Mouse (Mus musculus): ENCODE measurements around the gene She.

The She gene

DNA sequence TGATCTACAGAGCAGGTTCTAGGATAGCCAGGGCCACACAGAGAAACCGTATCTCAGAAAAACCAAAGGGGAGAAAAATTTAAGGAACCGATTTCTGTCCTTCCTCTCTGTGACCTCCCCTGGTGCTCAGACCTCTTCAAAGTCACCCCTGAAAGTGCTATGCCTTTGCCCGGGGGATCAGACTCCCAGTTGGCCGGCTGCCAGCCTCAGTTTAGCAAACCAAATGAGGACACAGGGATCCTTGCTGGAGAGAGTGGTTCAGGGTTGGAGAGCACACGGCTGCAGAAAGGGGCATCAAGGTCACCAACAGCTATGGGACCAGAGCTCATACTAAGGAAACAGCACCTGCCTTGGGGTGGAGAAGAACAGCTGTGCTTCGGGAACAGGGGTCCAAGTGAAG, 33.9 kb downstream of the She start:
- POLR2A ChIA-PET = interaction anchor here (0.5 to 7.1 kb wide), 47 partner anchors 9 to 894 kb away, joined by 3 to 48 read pairs (median 4); partner anchors contain the start of genes Il6ra (in 2 of the 4), Ube2q1 (in 2 of the 4) and Hax1 (in 1 of the 4)
- CTCF ChIA-PET = interaction anchor here in 3 of 4 experiments (0.6 to 1.9 kb wide), 9 partner anchors 11 to 351 kb away, joined by 3 to 4 read pairs (median 3); partner anchors contain the start of gene Il6ra (in 1 of the 3)

DNA sequence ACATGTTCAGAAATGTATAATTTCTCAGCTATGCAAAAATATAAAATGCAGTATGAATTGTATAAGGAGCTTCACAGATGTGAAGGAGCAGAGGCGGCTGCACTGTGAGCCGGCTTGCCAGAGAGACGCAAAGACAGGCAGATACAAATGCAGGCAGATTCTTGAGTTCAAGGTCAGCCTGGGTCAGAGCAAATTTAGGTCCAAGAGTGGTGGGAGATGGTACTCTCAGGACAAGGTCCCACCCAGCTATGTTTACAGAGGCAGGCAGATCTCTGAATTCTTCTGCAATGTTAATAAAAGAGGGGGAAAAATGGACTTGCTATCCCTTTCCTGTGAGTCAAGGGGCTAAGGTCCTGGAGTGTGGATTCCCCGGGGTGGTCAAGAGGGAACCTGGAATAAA, 34.6 kb downstream of the She start:
- POLR2A ChIA-PET = interaction anchor here (0.6 to 7.1 kb wide), 48 partner anchors 8 to 647 kb away, joined by 3 to 48 read pairs (median 4); partner anchors contain the start of genes Il6ra (in 2 of the 4), Ube2q1 (in 2 of the 4) and Pbxip1 (in 1 of the 4)
- CTCF ChIA-PET = interaction anchor here (0.6 to 1.9 kb wide), 11 partner anchors 9 to 508 kb away, joined by 3 to 6 read pairs (median 3); partner anchors contain the start of gene Il6ra (in 1 of the 4)

DNA sequence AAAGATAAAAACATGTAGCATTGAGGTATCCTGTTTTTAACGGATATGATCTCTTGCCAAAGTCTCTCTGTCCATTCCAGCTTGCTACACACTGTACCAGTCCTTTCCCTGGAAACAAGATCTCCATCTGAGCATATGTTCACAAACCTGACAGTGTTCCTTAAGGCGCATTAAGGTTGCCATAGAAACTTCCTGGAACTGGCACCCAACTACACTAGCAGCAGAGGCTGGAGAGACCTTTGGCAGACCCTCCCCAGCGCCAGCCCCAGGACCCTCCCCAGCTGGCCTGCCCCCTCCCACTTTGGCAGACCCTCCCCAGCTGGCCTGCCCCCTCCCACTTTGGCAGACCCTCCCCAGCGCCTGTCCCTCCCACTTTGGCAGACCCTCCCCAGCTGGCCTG, 36.5 kb downstream of the She start:
- POLR2A ChIA-PET = interaction anchor here in 3 of 4 experiments (0.7 to 7.1 kb wide), 13 partner anchors 10 to 383 kb away, joined by 3 to 48 read pairs (median 4); partner anchors contain the start of gene Il6ra (in 1 of the 3)
- CTCF ChIA-PET = interaction anchor here in 3 of 4 experiments (0.5 to 1.6 kb wide), 6 partner anchors 9 to 1293 kb away, joined by 3 to 4 read pairs (median 3); no protein-coding TSS in a partner anchor

DNA sequence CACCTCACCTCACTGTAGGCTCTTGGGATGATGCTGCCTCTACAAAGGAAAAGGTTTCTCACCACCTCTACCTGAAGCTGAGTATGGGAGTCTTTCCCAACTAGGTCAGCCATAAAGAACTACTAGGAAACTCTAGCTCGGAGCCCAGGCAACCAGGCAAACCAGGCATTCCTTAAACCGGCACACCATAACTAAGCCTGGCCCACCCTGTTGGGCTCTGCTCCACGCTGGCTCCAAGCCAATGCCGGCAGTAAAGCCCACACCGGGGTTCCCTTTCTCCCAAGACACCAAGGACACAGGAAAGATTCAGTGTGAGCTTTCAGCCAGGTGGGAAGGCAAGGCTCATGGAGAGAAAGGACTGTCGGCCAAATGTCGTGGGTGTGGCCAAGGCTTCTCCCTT, 37.2 kb downstream of the She start:
- CTCF ChIA-PET = interaction anchor here (0.5 to 1.6 kb wide), 14 partner anchors 10 to 433 kb away, joined by 3 to 15 read pairs (median 3); partner anchors contain the start of gene Il6ra (in 1 of the 4)
- POLR2A ChIA-PET = interaction anchor here in 3 of 4 experiments (0.6 to 9.7 kb wide), 31 partner anchors 7 to 490 kb away, joined by 3 to 69 read pairs (median 4); partner anchors contain the start of gene Il6ra (in 2 of the 3)

DNA sequence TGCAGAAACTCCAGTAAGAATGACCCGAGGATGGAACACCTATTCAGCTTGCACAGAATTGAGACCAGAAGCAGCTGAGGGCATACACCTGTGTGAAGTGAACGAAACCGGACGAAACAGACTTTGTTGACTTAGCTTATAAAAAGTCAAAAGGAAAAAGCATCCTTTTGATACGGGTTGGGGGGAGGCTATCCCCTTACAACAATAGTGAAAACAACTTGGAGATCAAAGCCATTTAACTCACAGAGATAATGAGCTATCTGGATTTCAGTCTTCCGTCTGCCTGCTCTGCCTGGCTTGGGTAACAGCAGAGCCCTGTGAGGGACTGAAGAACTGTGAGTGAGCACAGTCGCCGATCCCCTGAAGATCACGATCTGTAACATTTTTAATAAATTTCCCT, 37.8 kb downstream of the She start:
- ChIA-PET CTCF (interaction anchor here in 3 of 4 experiments (0.5 to 1.6 kb wide), 12 partner anchors 10 to 433 kb away, joined by 3 to 15 read pairs (median 3); partner anchors contain the start of gene Il6ra (in 1 of the 3)), POLR2A (interaction anchor here (0.6 to 9.7 kb wide), 29 partner anchors 7 to 309 kb away, joined by 3 to 69 read pairs (median 4); partner anchors contain the start of gene Il6ra (in 2 of the 4))

DNA sequence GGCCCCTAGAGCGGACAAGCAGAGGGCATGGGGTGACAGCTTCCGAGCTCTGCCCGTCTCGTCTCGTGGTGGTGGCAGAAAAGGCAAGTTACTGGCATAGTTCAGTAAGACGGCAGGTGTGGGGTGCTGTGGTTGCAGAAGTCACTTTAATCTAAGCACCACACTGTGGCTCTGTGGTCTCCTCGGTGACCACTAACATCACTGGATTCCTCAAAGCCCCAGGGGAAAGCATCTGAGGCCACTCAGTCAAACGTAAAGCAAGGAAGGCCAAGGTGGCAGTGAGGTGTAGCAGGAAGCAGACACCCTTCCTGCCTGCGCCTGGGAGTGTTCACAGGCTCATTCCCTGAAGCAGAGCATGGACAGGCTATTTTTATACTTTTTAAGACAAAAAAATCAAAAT, 38.4 kb downstream of the She start:
- ChIA-PET CTCF (interaction anchor here in 3 of 4 experiments (0.6 to 1.9 kb wide), 4 partner anchors 11 to 65 kb away, joined by 3 to 6 read pairs (median 4); no protein-coding TSS in a partner anchor), POLR2A (interaction anchor here in 3 of 4 experiments (0.7 to 9.7 kb wide), 17 partner anchors 8 to 212 kb away, joined by 3 to 69 read pairs (median 5); partner anchors contain the start of gene Il6ra (in 1 of the 3))

DNA sequence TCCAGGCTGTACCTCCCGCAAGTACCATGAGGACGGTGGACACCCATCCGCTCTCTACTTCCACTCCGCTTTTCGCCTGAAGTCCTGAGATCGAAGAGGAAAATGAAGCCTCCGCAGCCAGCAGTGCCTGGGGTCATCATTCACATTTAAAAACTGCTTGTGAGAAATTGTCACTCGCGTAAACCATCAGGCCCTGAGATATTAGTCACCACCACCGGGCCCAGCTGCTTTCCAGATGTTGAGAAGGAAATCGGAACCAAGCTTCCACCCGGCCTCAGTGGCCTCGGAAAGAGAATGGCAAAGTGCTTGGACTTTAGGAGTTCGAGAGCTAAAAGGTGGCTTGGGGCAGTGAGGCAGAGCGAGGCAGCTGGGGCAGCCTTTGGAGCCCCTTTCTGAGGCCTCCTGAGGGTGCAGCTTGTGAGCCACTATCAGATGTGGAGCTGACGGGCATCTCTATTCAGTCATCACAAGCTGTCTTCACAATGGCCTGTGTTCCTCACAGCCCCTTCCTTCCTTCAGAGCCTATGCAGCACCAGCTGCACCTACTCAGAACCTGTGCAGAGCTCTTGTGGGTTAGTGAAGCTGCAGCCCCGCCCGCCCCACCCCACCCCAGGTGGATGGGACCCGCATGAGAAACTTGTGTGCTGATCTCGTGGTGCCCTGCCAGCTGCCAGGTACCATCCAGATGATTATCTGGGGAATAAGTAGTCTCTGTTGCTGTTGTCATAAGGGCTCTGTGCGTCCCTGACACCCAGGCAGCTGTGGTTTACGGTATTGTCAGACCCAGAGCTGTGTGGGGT, 39.5 kb downstream of the She start:
- CTCF ChIA-PET = interaction anchor here (0.5 to 1.9 kb wide), 7 partner anchors 8 to 422 kb away, joined by 3 to 4 read pairs (median 4); no protein-coding TSS in a partner anchor

DNA sequence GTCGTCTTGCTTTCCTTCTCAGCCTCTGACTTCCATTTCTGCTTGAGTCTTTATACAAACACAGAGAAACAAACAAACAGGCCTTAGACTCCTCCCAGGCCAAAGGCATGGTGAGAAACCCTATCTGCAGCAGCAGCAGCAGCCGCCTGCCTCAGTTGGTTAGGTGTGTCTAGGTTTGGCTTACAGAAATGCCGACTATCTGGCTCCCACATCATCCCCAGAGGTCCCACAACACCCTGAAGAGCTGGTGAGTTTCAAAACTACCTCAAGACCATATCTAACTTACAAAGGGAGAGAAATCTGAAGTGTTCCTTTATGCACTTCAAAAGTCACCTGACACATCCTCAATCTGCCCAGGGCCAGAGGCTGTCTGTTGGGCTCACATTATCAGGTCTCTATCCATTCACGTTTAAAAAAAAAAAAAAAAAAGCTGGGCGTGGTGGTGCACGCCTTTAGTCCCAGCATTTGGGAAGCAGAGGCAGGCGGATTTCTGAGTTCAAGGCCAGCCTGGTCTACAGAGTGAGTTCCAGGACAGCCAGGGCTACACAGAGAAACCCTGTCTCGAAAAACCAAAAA, 40.3 kb downstream of the She start:
- ChIA-PET POLR2A (interaction anchor here in 3 of 4 experiments (0.5 to 9.7 kb wide), 26 partner anchors 9 to 1630 kb away, joined by 3 to 69 read pairs (median 4); partner anchors contain the start of genes Il6ra (in 2 of the 3), 4933434E20Rik (in 1 of the 3) and She (in 1 of the 3)), CTCF (interaction anchor here (0.5 to 1.9 kb wide), 8 partner anchors 13 to 423 kb away, joined by 4 to 5 read pairs (median 4); no protein-coding TSS in a partner anchor)

More for the DNA sequence above, 39.5 kb downstream of the She start:
- POLR2A ChIA-PET = interaction anchor here (0.5 to 9.7 kb wide), 26 partner anchors 9 to 249 kb away, joined by 3 to 69 read pairs (median 4); partner anchors contain the start of genes Il6ra (in 2 of the 4), 4933434E20Rik (in 1 of the 4) and She (in 1 of the 4)

DNA sequence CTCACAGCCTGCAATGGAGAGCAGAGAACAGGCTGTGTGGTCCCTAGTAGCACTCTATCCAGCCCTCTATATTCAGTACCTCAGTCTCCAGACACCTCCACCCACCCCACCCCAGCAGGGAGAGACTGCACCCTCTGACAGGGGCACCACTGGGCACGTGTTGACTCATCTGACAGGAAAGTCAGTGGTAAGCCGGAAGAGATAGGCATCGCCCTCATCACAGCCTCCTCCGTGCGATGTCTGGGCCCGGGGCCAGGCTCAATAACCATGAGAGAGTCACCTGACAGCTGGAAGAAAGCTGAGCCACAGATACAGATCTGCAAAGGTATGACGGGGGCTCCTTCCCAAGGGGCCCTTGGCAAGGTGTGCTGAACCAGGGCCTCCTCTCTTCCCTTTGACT, 41.0 kb downstream of the She start:
- ChIA-PET CTCF (interaction anchor here in 2 of 4 experiments (0.5 to 0.7 kb wide), 4 partner anchors 21 to 143 kb away, joined by 4 to 5 read pairs (median 4); no protein-coding TSS in a partner anchor), POLR2A (interaction anchor here in 3 of 4 experiments (0.5 to 9.7 kb wide), 12 partner anchors 11 to 1631 kb away, joined by 3 to 69 read pairs (median 3); no protein-coding TSS in a partner anchor)

DNA sequence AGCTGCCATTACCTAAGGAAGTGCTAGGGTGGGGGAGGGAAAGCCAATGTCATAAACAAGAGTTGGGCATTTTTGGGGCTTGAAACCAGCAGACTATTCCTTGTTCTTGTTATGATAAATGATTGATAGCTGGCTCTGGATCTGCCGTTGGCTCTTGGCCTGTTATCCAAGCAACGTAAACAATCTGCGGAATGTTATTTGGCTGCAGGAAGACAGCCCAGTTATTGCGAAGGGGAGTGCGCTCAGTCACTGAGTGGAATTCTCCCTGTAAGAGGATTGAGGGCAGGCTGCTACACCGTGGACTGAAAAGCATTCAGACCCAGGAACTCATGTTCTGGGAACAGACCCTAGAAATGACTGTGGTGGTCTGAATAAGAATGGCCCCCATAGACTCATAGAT, 41.5 kb downstream of the She start:
- ChIA-PET CTCF (no interaction called here), POLR2A (interaction anchor here in 2 of 4 experiments (1.0 to 9.7 kb wide), 4 partner anchors 8 to 19 kb away, joined by 3 to 69 read pairs (median 4); no protein-coding TSS in a partner anchor)

DNA sequence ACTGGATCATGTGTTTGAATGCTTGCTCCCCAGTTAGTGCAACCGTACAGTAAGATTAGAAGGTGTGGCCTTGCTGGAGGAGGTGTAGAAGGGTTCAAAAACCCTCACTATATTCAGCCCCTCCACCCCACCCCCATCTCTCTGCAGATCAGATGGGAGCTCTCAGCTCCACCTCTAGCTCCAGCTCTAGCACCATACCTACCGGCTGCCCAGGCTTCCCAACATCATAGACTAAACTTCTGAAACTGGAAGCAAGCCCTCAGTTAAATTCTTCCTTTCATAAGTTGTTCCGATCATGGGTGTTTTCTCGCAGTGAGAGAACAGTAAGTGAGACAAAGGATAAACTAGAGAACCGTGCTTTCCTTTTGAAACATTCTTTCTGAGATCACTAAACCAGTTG, 42.9 kb downstream of the She start:
- ChIA-PET POLR2A (interaction anchor here in 2 of 4 experiments (1.2 to 9.7 kb wide), 6 partner anchors 9 to 75 kb away, joined by 3 to 69 read pairs (median 4); no protein-coding TSS in a partner anchor), CTCF (interaction anchor here in 3 of 4 experiments (0.6 kb wide), 4 partner anchors 11 to 466 kb away, joined by 3 to 5 read pairs (median 3); no protein-coding TSS in a partner anchor)

DNA sequence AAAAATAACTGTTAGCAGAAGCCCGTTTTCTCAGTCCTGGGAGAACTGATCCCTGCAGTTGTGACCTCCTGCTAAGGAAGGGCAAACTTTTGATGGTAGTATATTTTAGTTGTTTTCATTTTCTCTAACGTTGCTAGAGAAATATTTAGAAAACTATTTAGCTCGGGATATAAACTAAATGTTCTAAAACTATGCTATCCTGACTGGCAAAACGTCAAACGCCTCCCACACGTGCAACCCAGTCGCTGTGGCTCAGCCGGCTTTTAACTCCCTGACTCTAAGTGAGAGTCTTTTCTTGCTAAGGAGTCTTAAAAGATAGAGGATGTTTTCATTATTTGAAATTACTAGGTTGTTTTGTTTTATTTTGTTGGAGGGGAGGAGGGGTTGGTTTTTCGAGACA, 43.9 kb downstream of the She start:
- POLR2A ChIA-PET = interaction anchor here in 2 of 4 experiments (1.5 to 9.7 kb wide), 3 partner anchors 10 to 74 kb away, joined by 4 to 69 read pairs (median 6); no protein-coding TSS in a partner anchor
- CTCF ChIA-PET = no interaction called here

DNA sequence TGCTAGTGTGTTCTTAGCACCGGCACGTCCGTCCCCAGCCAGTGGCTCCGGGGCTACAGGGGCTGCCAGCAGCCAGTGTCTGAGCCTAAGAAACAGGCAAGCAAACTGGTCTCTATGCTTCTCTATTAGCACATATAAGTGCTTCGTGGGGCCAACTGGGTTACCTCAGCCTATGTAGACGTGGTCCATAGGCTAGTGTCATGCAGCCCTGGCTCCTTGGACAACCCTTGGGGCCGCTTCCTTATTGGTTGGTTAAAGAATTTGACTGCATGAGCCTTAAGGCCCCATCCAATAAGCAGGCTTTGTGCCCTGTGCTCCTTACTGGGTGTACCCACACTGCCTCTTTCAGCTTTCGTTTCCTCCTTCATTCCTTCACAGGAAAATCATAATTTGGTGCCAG, 44.6 kb downstream of the She start:
- ChIA-PET CTCF (interaction anchor here (0.6 to 1.9 kb wide), 7 partner anchors 10 to 419 kb away, joined by 3 to 5 read pairs (median 3); no protein-coding TSS in a partner anchor), POLR2A (interaction anchor here in 3 of 4 experiments (0.6 to 9.7 kb wide), 10 partner anchors 9 to 484 kb away, joined by 3 to 69 read pairs (median 4); partner anchors contain the start of gene Il6ra (in 1 of the 3))

DNA sequence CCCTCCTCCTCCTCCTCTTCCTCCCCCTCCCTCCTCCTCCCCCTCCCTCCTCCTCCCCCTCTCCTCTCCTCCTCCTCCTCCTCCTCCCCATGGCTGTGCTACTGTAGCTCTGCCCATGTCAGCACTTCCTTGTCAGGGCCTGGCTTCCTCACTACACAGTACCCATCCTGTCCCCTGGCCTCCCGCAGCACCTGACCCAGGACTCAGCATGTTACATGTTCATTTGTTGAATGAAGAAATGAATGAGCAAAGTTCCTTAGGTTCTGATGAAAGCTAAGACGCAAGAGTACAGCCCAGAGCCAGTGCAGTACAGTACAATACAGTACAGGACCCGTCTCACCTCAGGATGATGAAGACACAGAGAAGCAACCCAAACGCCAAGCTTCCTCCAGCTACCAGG, 45.3 kb downstream of the She start:
- CTCF ChIA-PET = interaction anchor here in 3 of 4 experiments (0.6 to 1.9 kb wide), 8 partner anchors 9 to 482 kb away, joined by 3 to 5 read pairs (median 3); partner anchors contain the start of gene Zbtb7b (in 1 of the 3)
- POLR2A ChIA-PET = interaction anchor here (0.5 to 9.7 kb wide), 24 partner anchors 8 to 389 kb away, joined by 3 to 69 read pairs (median 3); partner anchors contain the start of gene Il6ra (in 2 of the 4)

DNA sequence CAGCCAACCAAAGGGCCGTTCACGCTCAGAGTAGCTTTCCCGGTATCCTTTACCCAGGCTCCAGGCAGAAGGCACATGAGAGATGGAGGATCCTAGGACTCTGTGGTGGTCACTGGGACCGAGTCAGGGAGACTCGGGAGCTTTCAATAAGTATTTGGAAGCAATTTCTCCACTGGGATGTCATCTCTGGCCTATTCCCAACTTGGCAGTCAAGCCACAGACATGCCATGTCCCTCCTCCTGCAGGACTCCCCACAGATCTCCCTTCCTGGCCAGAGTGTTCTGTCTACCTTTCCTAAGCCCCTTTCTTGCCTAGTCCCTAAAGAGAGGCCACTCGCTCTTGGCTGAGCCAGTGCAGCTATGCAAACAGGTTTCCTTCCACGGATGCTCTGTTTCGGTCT, 46.0 kb downstream of the She start:
- ChIA-PET CTCF (interaction anchor here in 2 of 4 experiments (0.6 to 1.9 kb wide), 6 partner anchors 8 to 483 kb away, joined by 3 to 5 read pairs (median 4); partner anchors contain the start of gene Zbtb7b (in 1 of the 2)), POLR2A (interaction anchor here (0.6 to 9.7 kb wide), 21 partner anchors 8 to 109 kb away, joined by 3 to 69 read pairs (median 4); partner anchors contain the start of gene Il6ra (in 2 of the 4))

DNA sequence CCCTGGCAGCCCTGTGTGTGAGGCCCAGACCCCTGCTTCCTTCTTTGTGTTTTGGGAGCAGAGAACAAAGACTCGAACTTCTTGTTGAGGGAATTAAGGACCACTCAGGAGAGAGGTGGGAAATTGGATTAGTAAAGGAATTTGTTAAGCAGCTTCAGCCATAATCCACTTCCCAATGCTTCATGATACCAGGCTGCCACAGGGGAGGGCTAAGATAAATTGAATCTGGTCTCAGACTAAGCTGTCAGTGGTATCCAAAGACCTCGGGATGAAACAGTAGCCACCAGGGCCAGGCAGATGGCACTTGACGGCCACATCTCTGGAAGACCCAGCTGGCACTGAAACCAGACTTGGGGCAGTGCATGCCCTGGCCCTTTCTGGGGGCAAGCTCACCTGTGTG, 47.3 kb downstream of the She start:
- ChIA-PET CTCF (no interaction called here), POLR2A (interaction anchor here in 2 of 4 experiments (1.2 to 2.5 kb wide), 2 partner anchors 10 to 17 kb away, joined by 3 to 9 read pairs; no protein-coding TSS in a partner anchor)

DNA sequence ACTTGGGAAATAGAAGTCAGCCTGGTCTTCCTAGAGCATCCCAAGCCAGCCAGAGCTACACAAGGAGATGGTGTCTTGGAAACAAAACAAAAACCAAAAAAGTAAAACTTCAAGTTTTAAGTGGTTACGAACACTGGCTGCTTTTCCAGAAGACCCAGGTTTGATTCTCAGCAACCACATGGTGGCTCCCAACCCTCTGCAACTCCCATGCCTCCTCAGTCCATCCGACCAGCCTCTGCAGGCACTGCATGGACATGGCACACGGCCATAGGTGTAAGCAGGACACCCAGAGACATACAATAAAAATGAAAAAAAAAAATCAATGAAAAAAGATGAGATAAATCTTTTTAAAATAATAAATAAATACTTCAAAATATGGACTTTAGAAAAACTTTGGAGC, 48.2 kb downstream of the She start:
- POLR2A ChIA-PET = interaction anchor here in 2 of 4 experiments (0.5 to 1.0 kb wide), 2 partner anchors 20 to 235 kb away, joined by 3 to 4 read pairs; no protein-coding TSS in a partner anchor
- CTCF ChIA-PET = interaction anchor here in 1 of 4 experiments (0.6 kb wide), 1 partner anchor 630 kb away, joined by 3 read pairs; no protein-coding TSS in a partner anchor

All from embryonic stem cell, embryonic (primary cell).